ENCODE assay signal across 24 mouse cellular contexts in the genomic region with DNA sequence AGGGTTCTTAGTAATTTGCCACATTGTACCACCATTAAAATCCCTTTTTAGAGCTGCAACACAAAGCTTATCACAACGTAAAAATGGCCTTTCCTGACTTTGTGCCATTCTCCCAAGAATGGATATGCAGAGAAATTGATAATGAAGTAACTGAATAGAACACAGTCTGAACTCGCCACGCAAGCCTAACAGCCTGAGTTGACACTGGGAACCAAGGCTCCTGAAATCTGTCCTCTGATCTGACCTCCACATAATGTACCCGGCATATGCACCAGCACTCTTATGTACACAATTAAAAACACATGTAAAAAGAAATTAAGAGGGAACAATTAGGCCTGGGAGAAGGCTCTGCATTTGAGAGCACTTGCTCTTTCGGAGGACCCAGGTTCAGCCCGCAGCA. TPM values are rescaled to one million over a fixed set of nuclear protein-coding genes. Genes with fewer than 3 reads are reported as not detected.
DNase-seq lines count a peak whose midpoint lies in the region; ATAC-seq and TF ChIP-seq lines count a peak whose summit lies in the region.
"Had no signal": no experiment of that assay in that cellular context is flagged by ENCODE, and none has a peak within 500 bp of the region (broad histone marks: within the 10 kb centered on the region; RNA-seq: fewer than 3 reads in every experiment).

No protein-coding gene starts in this region.

- no peaks in the 10 kb centered on the region for H3K27me3 ChIP-seq in heart, embryonic 14.5 days (ENCODE audit: control insufficient read depth, insufficient read depth, low read length)
- no peaks in the 10 kb centered on the region for H3K27me3 ChIP-seq in midbrain, embryonic 11.5 days (ENCODE audit: control insufficient read depth, insufficient read depth, low read length)
- no peaks in the 10 kb centered on the region for H3K27me3 ChIP-seq in midbrain, embryonic 16.5 days (ENCODE audit: control insufficient read depth, insufficient read depth, low read depth, low read length)
- no peaks in the 10 kb centered on the region for H3K27me3 ChIP-seq in embryonic facial prominence, embryonic 13.5 days
- no peaks in the 10 kb centered on the region for H3K27me3 ChIP-seq in liver, embryonic 14.5 days (ENCODE audit: control insufficient read depth, insufficient read depth, low read length)
- H3K27me3 ChIP-seq: embryonic facial prominence, embryonic 15.5 days; hindbrain, embryonic 15.5 days had no signal

- 81% methylated on average over 6 of the region's 6 CpGs for WGBS in heart, embryonic 14.5 days
- WGBS in midbrain, embryonic 11.5 days = 93% methylated on average over 6 of the region's 6 CpGs
- 90% methylated on average over 6 of the region's 6 CpGs for WGBS in midbrain, embryonic 16.5 days
- WGBS in embryonic facial prominence, embryonic 13.5 days = 53% methylated on average over 6 of the region's 6 CpGs
- 80% methylated on average over 6 of the region's 6 CpGs for WGBS in liver, embryonic 14.5 days (ENCODE audit: insufficient replicate concordance)

- peaks cover 54% of the 10 kb centered on the region for H3K36me3 ChIP-seq in heart, embryonic 14.5 days (ENCODE audit: control insufficient read depth, insufficient read depth, low read length)
- 0 out of 2 replicates have a peak, but pooled peaks cover 8% of the 10 kb centered on the region for H3K36me3 ChIP-seq in midbrain, embryonic 11.5 days (ENCODE audit: control insufficient read depth, insufficient read depth, low read length)
- H3K36me3 ChIP-seq in midbrain, embryonic 16.5 days (ENCODE audit: control insufficient read depth, insufficient read depth, low read length) = peaks cover 9% of the 10 kb centered on the region
- peaks cover 34% of the 10 kb centered on the region for H3K36me3 ChIP-seq in embryonic facial prominence, embryonic 13.5 days
- peaks cover 32% of the 10 kb centered on the region for H3K36me3 ChIP-seq in liver, embryonic 14.5 days (replicated peaks; ENCODE audit: control insufficient read depth, insufficient read depth, low read depth)

- no peaks in the 10 kb centered on the region for H3K9me3 ChIP-seq in heart, embryonic 14.5 days (ENCODE audit: control insufficient read depth, low read length)
- H3K9me3 ChIP-seq in midbrain, embryonic 11.5 days (ENCODE audit: control insufficient read depth, low read length) = no peaks in the 10 kb centered on the region
- H3K9me3 ChIP-seq in midbrain, embryonic 16.5 days (replicated peaks; ENCODE audit: control insufficient read depth, low read length, poor library complexity, severe bottlenecking) = no peaks in the 10 kb centered on the region
- H3K9me3 ChIP-seq in embryonic facial prominence, embryonic 13.5 days = no peaks in the 10 kb centered on the region
- H3K9me3 ChIP-seq in liver, embryonic 14.5 days (ENCODE audit: control insufficient read depth, low read length) = no peaks in the 10 kb centered on the region
- H3K9me3 ChIP-seq: embryonic facial prominence, embryonic 15.5 days; hindbrain, embryonic 15.5 days had no signal

- no peak for TF ChIP-seq CTCF in liver, embryonic 14.5 days (IDR thresholded peaks at IDR 0.05; ENCODE audit: low read depth)

- no peak for DNase-seq in heart, adult 8-10 months (ENCODE audit: low spot score)
- peak; percentile 57 for DNase-seq in midbrain, embryonic 11.5 days (ENCODE audit: low spot score, missing footprints)
- DNase-seq in liver, embryonic 14.5 days (ENCODE audit: low read depth in 3 of 3, low spot score in 3 of 3) = no peak
- DNase-seq in cerebellum, postnatal 14 days = no peak
- no peak for DNase-seq in right cerebral cortex, postnatal 14 days
- DNase-seq: adrenal gland, adult 8-10 months; cerebellum, adult 11-12 months; heart, postnatal 10 days; lung, postnatal 36 days; thymus, postnatal 36 days had no signal

- ATAC-seq in heart, embryonic 14.5 days (ENCODE audit: insufficient number of reproducible peaks, insufficient read depth, low FRiP score, low read depth) = no peak
- no peak for ATAC-seq in midbrain, embryonic 11.5 days (ENCODE audit: low FRiP score)
- ATAC-seq in midbrain, embryonic 16.5 days = no peak
- ATAC-seq in embryonic facial prominence, embryonic 13.5 days (ENCODE audit: insufficient number of reproducible peaks, insufficient read depth, low FRiP score, low TSS enrichment, low read depth) = no peak
- no peak for ATAC-seq in liver, embryonic 14.5 days (ENCODE audit: insufficient read depth)

- H3K4me1 ChIP-seq in heart, embryonic 14.5 days (ENCODE audit: control insufficient read depth in 2 of 2, insufficient read depth in 2 of 2, low read length in 2 of 2) = peaks cover 2 to 10% of the 10 kb centered on the region in 2 experiments; a peak in 3 of 4 replicates
- H3K4me1 ChIP-seq in midbrain, embryonic 11.5 days (ENCODE audit: control insufficient read depth, insufficient read depth, low read length) = no peaks in the 10 kb centered on the region; the same call in 1 of the 2 replicates
- H3K4me1 ChIP-seq in midbrain, embryonic 16.5 days (ENCODE audit: control insufficient read depth, insufficient read depth, low read length) = peaks cover 12% of the 10 kb centered on the region
- H3K4me1 ChIP-seq in embryonic facial prominence, embryonic 13.5 days = peaks cover 10% of the 10 kb centered on the region
- H3K4me1 ChIP-seq in liver, embryonic 14.5 days (replicated peaks; ENCODE audit: control insufficient read depth in 2 of 2, insufficient read depth in 2 of 2, low read length in 1 of 2) = peaks cover 3 to 12% of the 10 kb centered on the region in 2 experiments; a peak in 3 of 4 replicates

- H3K4me2 ChIP-seq in heart, embryonic 14.5 days (ENCODE audit: low read length) = 0 out of 2 replicates have a peak overlapping the region, but pooled peaks have one; percentile 9
- H3K4me2 ChIP-seq in midbrain, embryonic 11.5 days = no peak overlapping the region
- no peak overlapping the region for H3K4me2 ChIP-seq in midbrain, embryonic 16.5 days (ENCODE audit: low read length)
- peak overlapping the region; percentile 65 for H3K4me2 ChIP-seq in embryonic facial prominence, embryonic 13.5 days
- H3K4me2 ChIP-seq in liver, embryonic 14.5 days (ENCODE audit: low read depth) = peak overlapping the region; percentile 82; the same call in 1 of the 2 replicates
- H3K4me2 ChIP-seq: embryonic facial prominence, embryonic 15.5 days; hindbrain, embryonic 15.5 days had no signal

- H3K4me3 ChIP-seq in heart, embryonic 14.5 days (ENCODE audit: control insufficient read depth in 1 of 2, insufficient read depth in 1 of 2, low read depth in 1 of 2, low read length in 2 of 2) = no peak overlapping the region
- H3K4me3 ChIP-seq in midbrain, embryonic 11.5 days (ENCODE audit: low read depth, low read length) = no peak overlapping the region
- H3K4me3 ChIP-seq in midbrain, embryonic 16.5 days (ENCODE audit: low read depth, low read length) = no peak overlapping the region
- 0 out of 2 replicates have a peak overlapping the region, but pooled peaks have one; percentile 10 for H3K4me3 ChIP-seq in embryonic facial prominence, embryonic 13.5 days
- peak overlapping the region in 1 of 2 experiments; percentile 3; a peak in 1 of 4 replicates for H3K4me3 ChIP-seq in liver, embryonic 14.5 days (ENCODE audit: insufficient read depth in 1 of 2, low read depth in 2 of 2, low read length in 2 of 2)
- H3K4me3 ChIP-seq: embryonic facial prominence, embryonic 15.5 days; hindbrain, embryonic 15.5 days; layer of hippocampus, adult 2 months; left cerebral cortex, adult 2 months had no signal

- H3K27ac ChIP-seq in heart, embryonic 14.5 days (replicated peaks in 1 of 2; ENCODE audit: control insufficient read depth in 1 of 2, insufficient read depth in 1 of 2, low read depth in 2 of 2, low read length in 2 of 2) = no peak overlapping the region
- no peak overlapping the region for H3K27ac ChIP-seq in midbrain, embryonic 11.5 days (ENCODE audit: low read depth, low read length)
- H3K27ac ChIP-seq in midbrain, embryonic 16.5 days (ENCODE audit: low read length) = no peak overlapping the region
- no peak overlapping the region for H3K27ac ChIP-seq in embryonic facial prominence, embryonic 13.5 days
- no peak overlapping the region for H3K27ac ChIP-seq in liver, embryonic 14.5 days
- H3K27ac ChIP-seq: embryonic facial prominence, embryonic 15.5 days; hindbrain, embryonic 15.5 days; kidney, postnatal 0 days; layer of hippocampus, adult 2 months; left cerebral cortex, adult 2 months had no signal

- H3K9ac ChIP-seq in heart, embryonic 14.5 days (ENCODE audit: low read length) = no peak overlapping the region
- H3K9ac ChIP-seq in midbrain, embryonic 11.5 days (ENCODE audit: low read length) = no peak overlapping the region
- H3K9ac ChIP-seq in midbrain, embryonic 16.5 days (ENCODE audit: low read depth, low read length) = no peak overlapping the region
- 0 out of 2 replicates have a peak overlapping the region, but pooled peaks have one; percentile 52 for H3K9ac ChIP-seq in embryonic facial prominence, embryonic 13.5 days
- no peak overlapping the region for H3K9ac ChIP-seq in liver, embryonic 14.5 days (replicated peaks)
- H3K9ac ChIP-seq: embryonic facial prominence, embryonic 15.5 days; hindbrain, embryonic 15.5 days had no signal

- TF ChIP-seq EP300 in liver, embryonic 14.5 days (IDR thresholded peaks at IDR 0.05; ENCODE audit: low read depth) = no peak

RNA-seq across cellular contexts. Expression of a gene that starts 5.7 kb away (rescaled TPM):
- not detected in 2 replicates for polyA plus RNA-seq in heart, embryonic 14.5 days (2014; fragmentation: Nextera tagmentation; extraction: Ambion mirVana)
- not detected for total RNA-seq in heart, adult 8-10 months (2022)
- not detected in 2 replicates for polyA plus RNA-seq in midbrain, embryonic 11.5 days (2014; fragmentation: Nextera tagmentation; extraction: Ambion mirVana)
- polyA plus RNA-seq in midbrain, embryonic 16.5 days (2015; fragmentation: Nextera tagmentation; extraction: Ambion mirVana) = not detected in 2 replicates
- not detected in 2 replicates for polyA plus RNA-seq in embryonic facial prominence, embryonic 13.5 days (2015; fragmentation: Nextera tagmentation; extraction: Ambion mirVana)
- not detected in 2 replicates for polyA plus RNA-seq in liver, embryonic 14.5 days (2012; rRNA removed)
- polyA plus RNA-seq in liver, embryonic 14.5 days (2014; fragmentation: Nextera tagmentation; extraction: Ambion mirVana) = not detected in 2 replicates
- total RNA-seq: adrenal gland, adult 8-10 months; common myeloid progenitor, adult 5-6 weeks; gastrocnemius, postnatal 4 days; heart, postnatal 10 days; layer of hippocampus, adult 2 months; left cerebral cortex, adult 2 months; liver, adult 2 months; neutrophil, adult 5-6 weeks had no signal
- polyA plus RNA-seq: brain, embryonic 14.5 days; embryonic facial prominence, embryonic 15.5 days; hindbrain, embryonic 15.5 days; kidney, postnatal 0 days; liver, adult 2 months; spleen, adult 2 months had no signal

RNA-seq across cellular contexts. Expression of a gene that starts 11.7 kb away (rescaled TPM):
- polyA plus RNA-seq in heart, embryonic 14.5 days (2014; fragmentation: Nextera tagmentation; extraction: Ambion mirVana) = 65.5 and 72.0 TPM in 2 replicates
- 10 to 100 TPM; 85.9 to 93.7 (median 90.6) TPM for total RNA-seq in heart, adult 8-10 months (2022)
- 86.4 and 88.8 TPM in 2 replicates for polyA plus RNA-seq in midbrain, embryonic 11.5 days (2014; fragmentation: Nextera tagmentation; extraction: Ambion mirVana)
- polyA plus RNA-seq in midbrain, embryonic 16.5 days (2015; fragmentation: Nextera tagmentation; extraction: Ambion mirVana) = 59.9 and 62.9 TPM in 2 replicates
- polyA plus RNA-seq in embryonic facial prominence, embryonic 13.5 days (2015; fragmentation: Nextera tagmentation; extraction: Ambion mirVana) = 59.4 and 68.3 TPM in 2 replicates
- polyA plus RNA-seq in liver, embryonic 14.5 days (2012; rRNA removed) = 17.8 and 25.4 TPM in 2 replicates
- polyA plus RNA-seq in liver, embryonic 14.5 days (2014; fragmentation: Nextera tagmentation; extraction: Ambion mirVana) = 27.7 and 30.1 TPM in 2 replicates

RNA-seq across cellular contexts. Expression of a gene that starts 48.9 kb away (rescaled TPM):
- 9.2 and 10.0 TPM in 2 replicates for polyA plus RNA-seq in heart, embryonic 14.5 days (2014; fragmentation: Nextera tagmentation; extraction: Ambion mirVana)
- 1 to 10 TPM; 3.8 to 7.9 (median 4.7) TPM for total RNA-seq in heart, adult 8-10 months (2022)
- polyA plus RNA-seq in midbrain, embryonic 11.5 days (2014; fragmentation: Nextera tagmentation; extraction: Ambion mirVana) = 13.8 and 15.9 TPM in 2 replicates
- 16.5 and 17.8 TPM in 2 replicates for polyA plus RNA-seq in midbrain, embryonic 16.5 days (2015; fragmentation: Nextera tagmentation; extraction: Ambion mirVana)
- 14.4 and 18.1 TPM in 2 replicates for polyA plus RNA-seq in embryonic facial prominence, embryonic 13.5 days (2015; fragmentation: Nextera tagmentation; extraction: Ambion mirVana)
- polyA plus RNA-seq in liver, embryonic 14.5 days (2012; rRNA removed) = 2.3 and 4.1 TPM in 2 replicates
- polyA plus RNA-seq in liver, embryonic 14.5 days (2014; fragmentation: Nextera tagmentation; extraction: Ambion mirVana) = 5.7 and 6.2 TPM in 2 replicates

RNA-seq across cellular contexts. Expression of a gene that starts 49.5 kb away (rescaled TPM):
- 9.9 and 12.0 TPM in 2 replicates for polyA plus RNA-seq in heart, embryonic 14.5 days (2014; fragmentation: Nextera tagmentation; extraction: Ambion mirVana)
- 1 to 10 TPM; 8.1 to 9.9 (median 8.7) TPM for total RNA-seq in heart, adult 8-10 months (2022)
- 13.3 and 13.6 TPM in 2 replicates for polyA plus RNA-seq in midbrain, embryonic 11.5 days (2014; fragmentation: Nextera tagmentation; extraction: Ambion mirVana)
- polyA plus RNA-seq in midbrain, embryonic 16.5 days (2015; fragmentation: Nextera tagmentation; extraction: Ambion mirVana) = 26.2 TPM in 2 replicates
- 22.9 and 24.2 TPM in 2 replicates for polyA plus RNA-seq in embryonic facial prominence, embryonic 13.5 days (2015; fragmentation: Nextera tagmentation; extraction: Ambion mirVana)
- polyA plus RNA-seq in liver, embryonic 14.5 days (2012; rRNA removed) = 2.2 and 4.0 TPM in 2 replicates
- polyA plus RNA-seq in liver, embryonic 14.5 days (2014; fragmentation: Nextera tagmentation; extraction: Ambion mirVana) = 2.9 and 3.8 TPM in 2 replicates

Comparison
In these comparisons a context has a peak if more than half of its experiments do, and no peak if none do; other contexts are left out.
1. H3K4me2 ChIP-seq: peak in heart, embryonic 14.5 days (single experiment), embryonic facial prominence, embryonic 13.5 days (single experiment) and liver, embryonic 14.5 days (single experiment); none in midbrain, embryonic 11.5 days (single experiment) and midbrain, embryonic 16.5 days (single experiment).